ENCODE assay signal across 27 mouse cellular contexts in genomic region chr11:119879573-119879972, GRCm38 (mm10).
"Had no signal": no experiment of that assay in that cellular context is flagged by ENCODE, and none has a peak within 500 bp of the region (broad histone marks: within the 10 kb centered on the region; RNA-seq: fewer than 3 reads in every experiment).

No protein-coding gene starts in this region.

- H3K36me3 ChIP-seq: midbrain, embryonic 15.5 days had no signal

- H3K4me2 ChIP-seq: limb, embryonic 12.5 days; limb, embryonic 13.5 days; limb, embryonic 15.5 days; liver, embryonic 11.5 days; liver, embryonic 12.5 days; liver, embryonic 13.5 days; liver, embryonic 15.5 days; lung, embryonic 14.5 days; lung, embryonic 15.5 days; midbrain, embryonic 11.5 days; midbrain, embryonic 12.5 days; midbrain, embryonic 13.5 days; midbrain, embryonic 15.5 days had no signal

- H3K4me3 ChIP-seq: left cerebral cortex, adult 2 months; limb, embryonic 10.5 days; limb, embryonic 12.5 days; limb, embryonic 13.5 days; limb, embryonic 15.5 days; liver, embryonic 12.5 days; liver, embryonic 13.5 days; liver, embryonic 15.5 days; lung, embryonic 15.5 days; megakaryocyte, embryonic 14.5 days; midbrain, embryonic 10.5 days; midbrain, embryonic 12.5 days; midbrain, embryonic 13.5 days; midbrain, embryonic 15.5 days had no signal

- H3K27me3 ChIP-seq: limb, embryonic 12.5 days; limb, embryonic 13.5 days; limb, embryonic 15.5 days; liver, embryonic 12.5 days; liver, embryonic 13.5 days; liver, embryonic 15.5 days; lung, embryonic 15.5 days; megakaryocyte, embryonic 14.5 days; midbrain, embryonic 12.5 days; midbrain, embryonic 13.5 days; midbrain, embryonic 15.5 days had no signal

- DNase-seq: left cerebral cortex, postnatal 4 days; liver; liver, embryonic 13.5 days; liver, postnatal 0 days; lung, adult 18-20 months; lung, adult 2 months; lung, embryonic 14.5 days; lung, postnatal 10 days; lung, postnatal 14 days; lung, postnatal 36 days; lung, postnatal 4 days; midbrain, embryonic 14.5 days had no signal
